Mouse (Mus musculus): ENCODE measurements around the gene Trpc5. TPM values are rescaled to one million over a fixed set of nuclear protein-coding genes. Genes with fewer than 3 reads are reported as not detected.

Trpc5 gene
- polyA plus RNA-seq, 1 experiment from 2014 or later, result 0.05 TPM

GRCm38 (mm10) chrX:144491394-144491793 lies 196.6 kb downstream of the Trpc5 start:
- WGBS, result 76% methylated on average over 1 of the region's 1 CpGs
- H3K4me1 ChIP-seq, result no peaks in the 10 kb centered on the region
- no peak for DNase-seq (ENCODE audit: low spot score)
- no peaks in the 10 kb centered on the region for H3K36me3 ChIP-seq
- H3K27ac ChIP-seq, result no peak overlapping the region
- H3K9me3 ChIP-seq (replicated peaks), result no peaks in the 10 kb centered on the region
- H3K4me3 ChIP-seq, result no peak overlapping the region
- H3K27me3 ChIP-seq (ENCODE audit: low read depth, poor library complexity, severe bottlenecking), result peaks cover 32% of the 10 kb centered on the region; the same call in 1 of the 2 replicates

GRCm38 (mm10) chrX:144464416-144464815 lies 223.6 kb downstream of the Trpc5 start:
- H3K4me1 ChIP-seq, result no peaks in the 10 kb centered on the region
- no peak overlapping the region for H3K4me3 ChIP-seq
- H3K27ac ChIP-seq, result no peak overlapping the region
- 96% methylated on average over 2 of the region's 2 CpGs for WGBS
- no peaks in the 10 kb centered on the region for H3K9me3 ChIP-seq (replicated peaks)
- H3K36me3 ChIP-seq, result no peaks in the 10 kb centered on the region
- DNase-seq (ENCODE audit: low spot score), result no peak
- H3K27me3 ChIP-seq (ENCODE audit: low read depth, poor library complexity, severe bottlenecking), result peaks cover 66% of the 10 kb centered on the region

- Histone ChIP-seq H3K9me3 (replicated peaks) (no peaks in the 10 kb centered on the region), H3K36me3 (no peaks in the 10 kb centered on the region), H3K27me3 (ENCODE audit: low read depth, poor library complexity, severe bottlenecking) (peaks cover 69% of the 10 kb centered on the region), H3K4me1 (no peaks in the 10 kb centered on the region), H3K27ac (no peak within 1 kb of the TSS), H3K4me3 (no peak within 1 kb of the TSS)
- 94% methylated on average over 5 of the region's 5 CpGs for WGBS
- no peak for DNase-seq (ENCODE audit: low spot score)
Observed at GRCm38 (mm10) chrX:144456281-144456680, 231.7 kb downstream of the Trpc5 start, which contains the start of gene Trpc5os. Trpc5os (plus strand) TSS chrX:144456581.

- H3K27ac ChIP-seq, result no peak overlapping the region
- H3K9me3 ChIP-seq (replicated peaks), result no peaks in the 10 kb centered on the region
- H3K4me3 ChIP-seq, result no peak overlapping the region
- no peak for DNase-seq (ENCODE audit: low spot score)
- 91% methylated on average over 3 of the region's 3 CpGs for WGBS
- no peaks in the 10 kb centered on the region for H3K36me3 ChIP-seq
- H3K4me1 ChIP-seq, result no peaks in the 10 kb centered on the region
- H3K27me3 ChIP-seq (ENCODE audit: low read depth, poor library complexity, severe bottlenecking), result peaks cover 41% of the 10 kb centered on the region
Observed at GRCm38 (mm10) chrX:144423848-144424247, 264.1 kb downstream of the Trpc5 start.

- no peak for DNase-seq (ENCODE audit: low spot score)
- H3K4me1 ChIP-seq, result no peaks in the 10 kb centered on the region
- 97% methylated on average over 1 of the region's 1 CpGs for WGBS
Observed at GRCm38 (mm10) chrX:144421091-144421490, 266.9 kb downstream of the Trpc5 start.

GRCm38 (mm10) chrX:144420259-144420658 lies 267.7 kb downstream of the Trpc5 start:
- Histone ChIP-seq H3K4me3 (no peak overlapping the region), H3K9me3 (replicated peaks) (no peaks in the 10 kb centered on the region), H3K27me3 (ENCODE audit: low read depth, poor library complexity, severe bottlenecking) (peaks cover 39% of the 10 kb centered on the region), H3K4me1 (no peaks in the 10 kb centered on the region), H3K27ac (no peak overlapping the region), H3K36me3 (no peaks in the 10 kb centered on the region)
- DNase-seq (ENCODE audit: low spot score), result no peak
- WGBS, result 71% methylated on average over 1 of the region's 1 CpGs

More at GRCm38 (mm10) chrX:144421091-144421490, 266.9 kb downstream of the Trpc5 start:
- Histone ChIP-seq H3K9me3 (replicated peaks) (no peaks in the 10 kb centered on the region), H3K27me3 (ENCODE audit: low read depth, poor library complexity, severe bottlenecking) (peaks cover 39% of the 10 kb centered on the region), H3K36me3 (no peaks in the 10 kb centered on the region), H3K4me3 (no peak overlapping the region), H3K27ac (no peak overlapping the region)

- DNase-seq (ENCODE audit: low spot score), result no peak
- peaks cover 25% of the 10 kb centered on the region; the same call in 1 of the 2 replicates for H3K27me3 ChIP-seq (ENCODE audit: low read depth, poor library complexity, severe bottlenecking)
- H3K4me3 ChIP-seq, result no peak overlapping the region
- no peaks in the 10 kb centered on the region for H3K36me3 ChIP-seq
- H3K4me1 ChIP-seq, result no peaks in the 10 kb centered on the region
- H3K9me3 ChIP-seq (replicated peaks), result no peaks in the 10 kb centered on the region
- no peak overlapping the region for H3K27ac ChIP-seq
- WGBS, result 68% methylated on average over 5 of the region's 5 CpGs
Observed at GRCm38 (mm10) chrX:144408036-144408435, 279.9 kb downstream of the Trpc5 start.

- Histone ChIP-seq H3K4me3 (no peak overlapping the region), H3K4me1 (no peaks in the 10 kb centered on the region), H3K36me3 (no peaks in the 10 kb centered on the region), H3K27ac (no peak overlapping the region), H3K27me3 (ENCODE audit: low read depth, poor library complexity, severe bottlenecking) (peaks cover 36% of the 10 kb centered on the region; the same call in 1 of the 2 replicates), H3K9me3 (replicated peaks) (no peaks in the 10 kb centered on the region)
- WGBS, result 40% methylated on average over 7 of the region's 7 CpGs
- DNase-seq (ENCODE audit: low spot score), result peak; percentile 57
Observed at GRCm38 (mm10) chrX:144403526-144403925, 284.5 kb downstream of the Trpc5 start.

GRCm38 (mm10) chrX:144374196-144374595 lies 313.8 kb downstream of the Trpc5 start:
- Histone ChIP-seq H3K4me1 (no peaks in the 10 kb centered on the region), H3K27ac (no peak overlapping the region), H3K36me3 (peaks cover 27% of the 10 kb centered on the region), H3K9me3 (replicated peaks) (no peaks in the 10 kb centered on the region), H3K27me3 (ENCODE audit: low read depth, poor library complexity, severe bottlenecking) (peaks cover 6% of the 10 kb centered on the region; the same call in 1 of the 2 replicates), H3K4me3 (no peak overlapping the region)
- WGBS, result 71% methylated on average over 2 of the region's 2 CpGs
- DNase-seq (ENCODE audit: low spot score), result no peak

GRCm38 (mm10) chrX:144338355-144338754 lies 349.6 kb downstream of the Trpc5 start:
- no peaks in the 10 kb centered on the region for H3K36me3 ChIP-seq
- no peaks in the 10 kb centered on the region for H3K27me3 ChIP-seq (ENCODE audit: low read depth, poor library complexity, severe bottlenecking)
- H3K9me3 ChIP-seq (replicated peaks), result no peaks in the 10 kb centered on the region
- no peak for DNase-seq (ENCODE audit: low spot score)
- H3K4me1 ChIP-seq, result no peaks in the 10 kb centered on the region
- no peak overlapping the region for H3K4me3 ChIP-seq
- H3K27ac ChIP-seq, result no peak overlapping the region

- Histone ChIP-seq H3K27me3 (ENCODE audit: low read depth, poor library complexity, severe bottlenecking) (no peaks in the 10 kb centered on the region), H3K9me3 (replicated peaks) (no peaks in the 10 kb centered on the region), H3K27ac (no peak overlapping the region), H3K4me3 (no peak overlapping the region), H3K4me1 (no peaks in the 10 kb centered on the region), H3K36me3 (no peaks in the 10 kb centered on the region)
- no peak for DNase-seq (ENCODE audit: low spot score)
Observed at GRCm38 (mm10) chrX:144337938-144338337, 350.0 kb downstream of the Trpc5 start.

- Histone ChIP-seq H3K27me3 (ENCODE audit: low read depth, poor library complexity, severe bottlenecking) (no peaks in the 10 kb centered on the region), H3K4me3 (no peak overlapping the region), H3K27ac (no peak overlapping the region), H3K4me1 (no peaks in the 10 kb centered on the region), H3K36me3 (no peaks in the 10 kb centered on the region), H3K9me3 (replicated peaks) (no peaks in the 10 kb centered on the region)
- WGBS, result 61% methylated on average over 8 of the region's 8 CpGs
- no peak for DNase-seq (ENCODE audit: low spot score)
Observed at GRCm38 (mm10) chrX:144335332-144336015, 352.5 kb downstream of the Trpc5 start.

Data from limb, embryonic 10.5 days (tissue).